Mouse (Mus musculus): Measurements from ENCODE around the gene Cdca5.

The Cdca5 gene

DNA sequence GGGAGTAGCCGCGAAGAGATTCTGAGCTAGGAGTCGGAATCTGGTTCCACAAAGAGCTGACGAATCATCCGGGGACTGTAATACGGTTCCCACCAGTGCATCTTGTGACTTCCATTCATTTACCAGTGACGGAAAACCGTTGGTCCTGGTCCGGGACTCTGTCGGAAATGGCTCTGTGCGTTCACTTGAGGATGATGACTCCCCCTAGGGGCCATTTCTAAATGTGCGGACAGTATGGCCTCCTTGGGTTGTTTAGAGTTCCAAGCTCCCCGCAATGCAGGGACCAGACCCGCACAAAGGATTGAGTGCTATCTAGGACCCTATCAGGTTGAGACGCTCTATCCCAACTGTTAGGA, 56.6 kb downstream of the Cdca5 start, which contains the start of gene Arl2:
TSS of gene Arl2 (minus strand) at position 155 of the 356 bp plus-strand sequence.
- DNase-seq (ENCODE audit: low read depth): peak; percentile 96

Data from NIH3T3 (cell line).